Mouse (Mus musculus): ENCODE measurements around the gene Anks1. TPM values are rescaled to one million over a fixed set of nuclear protein-coding genes. Genes with fewer than 3 reads are reported as not detected.

The Anks1 gene
- polyA plus RNA-seq, 1 experiment from 2014 or later = 43.6 TPM

GRCm38 (mm10) chr17:28063163-28063562 is 154.1 kb downstream of the Anks1 start:
- ATAC-seq (ENCODE audit: low FRiP score) (no peak), DNase-seq (ENCODE audit: low spot score) (no peak)
- Histone ChIP-seq H3K9me3 (ENCODE audit: control insufficient read depth, low read length) (no peaks in the 10 kb centered on the region), H3K27me3 (ENCODE audit: control insufficient read depth, insufficient read depth, low read length) (no peaks in the 10 kb centered on the region), H3K9ac (ENCODE audit: low read depth, low read length) (no peak overlapping the region), H3K36me3 (ENCODE audit: control insufficient read depth, insufficient read depth, low read length) (0 out of 2 replicates have a peak, but pooled peaks cover 3% of the 10 kb centered on the region), H3K4me3 (ENCODE audit: low read depth, low read length) (no peak overlapping the region), H3K27ac (ENCODE audit: low read depth, low read length) (no peak overlapping the region), H3K4me1 (replicated peaks; ENCODE audit: control insufficient read depth, insufficient read depth, low read length) (no peaks in the 10 kb centered on the region), H3K4me2 (replicated peaks; ENCODE audit: low read depth, low read length) (no peak overlapping the region)
- 82% methylated on average over 6 of the region's 6 CpGs for WGBS

GRCm38 (mm10) chr17:28067303-28067702 is 158.2 kb downstream of the Anks1 start:
- Histone ChIP-seq H3K9ac (ENCODE audit: low read depth, low read length) (no peak overlapping the region), H3K36me3 (ENCODE audit: control insufficient read depth, insufficient read depth, low read length) (no peaks in the 10 kb centered on the region), H3K27me3 (ENCODE audit: control insufficient read depth, insufficient read depth, low read length) (no peaks in the 10 kb centered on the region), H3K4me1 (replicated peaks; ENCODE audit: control insufficient read depth, insufficient read depth, low read length) (no peaks in the 10 kb centered on the region), H3K9me3 (ENCODE audit: control insufficient read depth, low read length) (no peaks in the 10 kb centered on the region), H3K4me2 (replicated peaks; ENCODE audit: low read depth, low read length) (no peak overlapping the region), H3K27ac (ENCODE audit: low read depth, low read length) (no peak overlapping the region), H3K4me3 (ENCODE audit: low read depth, low read length) (no peak overlapping the region)
- ATAC-seq (ENCODE audit: low FRiP score) (no peak), DNase-seq (ENCODE audit: low spot score) (no peak)
- 94% methylated on average over 4 of the region's 4 CpGs for WGBS

- no peak overlapping the region for H3K4me3 ChIP-seq (ENCODE audit: low read depth, low read length)
- H3K4me1 ChIP-seq (replicated peaks; ENCODE audit: control insufficient read depth, insufficient read depth, low read length) = no peaks in the 10 kb centered on the region
- no peak overlapping the region for H3K9ac ChIP-seq (ENCODE audit: low read depth, low read length)
- no peaks in the 10 kb centered on the region for H3K36me3 ChIP-seq (ENCODE audit: control insufficient read depth, insufficient read depth, low read length)
- ATAC-seq (ENCODE audit: low FRiP score) = no peak
- H3K9me3 ChIP-seq (ENCODE audit: control insufficient read depth, low read length) = no peaks in the 10 kb centered on the region
- H3K4me2 ChIP-seq (replicated peaks; ENCODE audit: low read depth, low read length) = no peak overlapping the region
- DNase-seq (ENCODE audit: low spot score) = no peak
- WGBS = 24% methylated on average over 12 of the region's 12 CpGs
- H3K27me3 ChIP-seq (ENCODE audit: control insufficient read depth, insufficient read depth, low read length) = no peaks in the 10 kb centered on the region
- no peak overlapping the region for H3K27ac ChIP-seq (ENCODE audit: low read depth, low read length)
Observed at GRCm38 (mm10) chr17:28069446-28069845, 160.3 kb downstream of the Anks1 start.

GRCm38 (mm10) chr17:28070256-28070655 is 161.2 kb downstream of the Anks1 start:
- Histone ChIP-seq H3K4me2 (replicated peaks; ENCODE audit: low read depth, low read length) (no peak overlapping the region), H3K4me1 (replicated peaks; ENCODE audit: control insufficient read depth, insufficient read depth, low read length) (no peaks in the 10 kb centered on the region), H3K9ac (ENCODE audit: low read depth, low read length) (no peak overlapping the region), H3K36me3 (ENCODE audit: control insufficient read depth, insufficient read depth, low read length) (no peaks in the 10 kb centered on the region), H3K27me3 (ENCODE audit: control insufficient read depth, insufficient read depth, low read length) (no peaks in the 10 kb centered on the region), H3K27ac (ENCODE audit: low read depth, low read length) (no peak overlapping the region), H3K4me3 (ENCODE audit: low read depth, low read length) (no peak overlapping the region), H3K9me3 (ENCODE audit: control insufficient read depth, low read length) (no peaks in the 10 kb centered on the region)
- 88% methylated on average over 13 of the region's 13 CpGs for WGBS
- ATAC-seq (ENCODE audit: low FRiP score) (no peak), DNase-seq (ENCODE audit: low spot score) (no peak)

- no peaks in the 10 kb centered on the region for H3K4me1 ChIP-seq (replicated peaks; ENCODE audit: control insufficient read depth, insufficient read depth, low read length)
- H3K9me3 ChIP-seq (ENCODE audit: control insufficient read depth, low read length) = no peaks in the 10 kb centered on the region
- no peak overlapping the region for H3K27ac ChIP-seq (ENCODE audit: low read depth, low read length)
- ATAC-seq (ENCODE audit: low FRiP score) (no peak), DNase-seq (ENCODE audit: low spot score) (no peak)
- H3K27me3 ChIP-seq (ENCODE audit: control insufficient read depth, insufficient read depth, low read length) = no peaks in the 10 kb centered on the region
- H3K4me2 ChIP-seq (replicated peaks; ENCODE audit: low read depth, low read length) = no peak overlapping the region
- H3K36me3 ChIP-seq (ENCODE audit: control insufficient read depth, insufficient read depth, low read length) = no peaks in the 10 kb centered on the region
- 48% methylated on average over 2 of the region's 2 CpGs for WGBS
- H3K4me3 ChIP-seq (ENCODE audit: low read depth, low read length) = no peak overlapping the region
- H3K9ac ChIP-seq (ENCODE audit: low read depth, low read length) = no peak overlapping the region
Observed at GRCm38 (mm10) chr17:28072730-28073129, 163.6 kb downstream of the Anks1 start.

GRCm38 (mm10) chr17:28074486-28074885 is 165.4 kb downstream of the Anks1 start:
- no peaks in the 10 kb centered on the region for H3K9me3 ChIP-seq (ENCODE audit: control insufficient read depth, low read length)
- no peak overlapping the region for H3K4me2 ChIP-seq (replicated peaks; ENCODE audit: low read depth, low read length)
- no peak overlapping the region for H3K4me3 ChIP-seq (ENCODE audit: low read depth, low read length)
- H3K4me1 ChIP-seq (replicated peaks; ENCODE audit: control insufficient read depth, insufficient read depth, low read length) = no peaks in the 10 kb centered on the region
- WGBS = 70% methylated on average over 7 of the region's 7 CpGs
- no peaks in the 10 kb centered on the region for H3K27me3 ChIP-seq (ENCODE audit: control insufficient read depth, insufficient read depth, low read length)
- DNase-seq (ENCODE audit: low spot score) = no peak
- no peak overlapping the region for H3K27ac ChIP-seq (ENCODE audit: low read depth, low read length)
- H3K9ac ChIP-seq (ENCODE audit: low read depth, low read length) = no peak overlapping the region
- H3K36me3 ChIP-seq (ENCODE audit: control insufficient read depth, insufficient read depth, low read length) = no peaks in the 10 kb centered on the region
- no peak for ATAC-seq (ENCODE audit: low FRiP score)

- WGBS = 89% methylated on average over 9 of the region's 9 CpGs
- Histone ChIP-seq H3K4me1 (replicated peaks; ENCODE audit: control insufficient read depth, insufficient read depth, low read length) (0 out of 2 replicates have a peak, but pooled peaks cover 2% of the 10 kb centered on the region), H3K36me3 (ENCODE audit: control insufficient read depth, insufficient read depth, low read length) (no peaks in the 10 kb centered on the region), H3K4me2 (replicated peaks; ENCODE audit: low read depth, low read length) (no peak overlapping the region), H3K27me3 (ENCODE audit: control insufficient read depth, insufficient read depth, low read length) (no peaks in the 10 kb centered on the region), H3K4me3 (ENCODE audit: low read depth, low read length) (no peak overlapping the region), H3K27ac (ENCODE audit: low read depth, low read length) (no peak overlapping the region), H3K9ac (ENCODE audit: low read depth, low read length) (no peak overlapping the region), H3K9me3 (ENCODE audit: control insufficient read depth, low read length) (no peaks in the 10 kb centered on the region)
- no peak for ATAC-seq (ENCODE audit: low FRiP score)
- no peak for DNase-seq (ENCODE audit: low spot score)
Observed at GRCm38 (mm10) chr17:28078028-28078427, 168.9 kb downstream of the Anks1 start.

GRCm38 (mm10) chr17:28079618-28080017 is 170.5 kb downstream of the Anks1 start:
- under 1% methylated on average over 22 of the region's 25 CpGs for WGBS

GRCm38 (mm10) chr17:28080045-28080816 is 171.1 kb downstream of the Anks1 start, which contains the start of gene Tcp11:
Gene Tcp11 (minus strand): TSS chr17:28080639.
- ATAC-seq (ENCODE audit: low FRiP score) = peak; percentile 88
- no peaks in the 10 kb centered on the region for H3K27me3 ChIP-seq (ENCODE audit: control insufficient read depth, insufficient read depth, low read length)

More at GRCm38 (mm10) chr17:28079618-28080017, 170.5 kb downstream of the Anks1 start:
- H3K27me3 ChIP-seq (ENCODE audit: control insufficient read depth, insufficient read depth, low read length) = no peaks in the 10 kb centered on the region
- no peak overlapping the region for H3K27ac ChIP-seq (ENCODE audit: low read depth, low read length)
- H3K4me2 ChIP-seq (replicated peaks; ENCODE audit: low read depth, low read length) = peak overlapping the region; percentile 99
- no peaks in the 10 kb centered on the region for H3K36me3 ChIP-seq (ENCODE audit: control insufficient read depth, insufficient read depth, low read length)
- peak; percentile 30 for ATAC-seq (ENCODE audit: low FRiP score)
- peak overlapping the region; percentile 48; the same call in 1 of the 2 replicates for H3K9ac ChIP-seq (ENCODE audit: low read depth, low read length)
- 0 out of 2 replicates have a peak, but pooled peaks cover 2% of the 10 kb centered on the region for H3K4me1 ChIP-seq (replicated peaks; ENCODE audit: control insufficient read depth, insufficient read depth, low read length)
- no peaks in the 10 kb centered on the region for H3K9me3 ChIP-seq (ENCODE audit: control insufficient read depth, low read length)
- H3K4me3 ChIP-seq (ENCODE audit: low read depth, low read length) = peak overlapping the region; percentile 66
- peak; percentile 97 for DNase-seq (ENCODE audit: low spot score)

More at GRCm38 (mm10) chr17:28080045-28080816, 171.1 kb downstream of the Anks1 start, which contains the start of gene Tcp11:
- Histone ChIP-seq H3K9ac (ENCODE audit: low read depth, low read length) (peak within 1 kb of the TSS; percentile 48; the same call in 1 of the 2 replicates), H3K36me3 (ENCODE audit: control insufficient read depth, insufficient read depth, low read length) (no peaks in the 10 kb centered on the region), H3K4me3 (ENCODE audit: low read depth, low read length) (peak within 1 kb of the TSS; percentile 66), H3K4me2 (replicated peaks; ENCODE audit: low read depth, low read length) (peak within 1 kb of the TSS; percentile 99), H3K27ac (ENCODE audit: low read depth, low read length) (no peak within 1 kb of the TSS), H3K4me1 (replicated peaks; ENCODE audit: control insufficient read depth, insufficient read depth, low read length) (0 out of 2 replicates have a peak, but pooled peaks cover 2% of the 10 kb centered on the region), H3K9me3 (ENCODE audit: control insufficient read depth, low read length) (no peaks in the 10 kb centered on the region)
- peak; percentile 82 for DNase-seq (ENCODE audit: low spot score)
- under 1% methylated on average over 50 of the region's 57 CpGs for WGBS
